Mouse (Mus musculus) left cerebral cortex, postnatal 36 days (tissue): ENCODE measurements at regions not wholly inside any gene's neighbourhood (a gene's known extent, or its start where the extent isn't known, plus 50 kb on each side); places are given as distances from the start of the nearest gene placed in this dataset.

ENCODE experiments used
- DNase-seq, 2 experiments: peaks; one replicate each; pipeline ENCODE4 v3.0.0; 2021 to 2022; ENCODE audit warnings: low spot score in 2 of 2, mixed read lengths in 1 of 2
- intact Hi-C: fragments of 180-260 bp; cut with DNase I; formaldehyde crosslinking; loops from one replicate; pipeline ENCODE4 v1.15.1; 2025

- DNase-seq, result no peak
- intact Hi-C loops, result no loop called here
These were observed 379.6 kb downstream of the Tns1 start for GRCm38 (mm10) chr1:73744555-73745234.

- intact Hi-C loops, result no loop called here
- DNase-seq, result no peak
These were observed 380.3 kb downstream of the Tns1 start for GRCm38 (mm10) chr1:73743737-73744554.

GRCm38 (mm10) chr1:73737083-73737482 is 387.2 kb downstream of the Tns1 start:
- no peak for DNase-seq
- intact Hi-C loops, result no loop called here

- no peak for DNase-seq
- intact Hi-C loops, result no loop called here
These were observed 395.9 kb downstream of the Tns1 start for GRCm38 (mm10) chr1:73728377-73728776.

- intact Hi-C loops, result no loop called here
- no peak for DNase-seq
These were observed 396.5 kb downstream of the Tns1 start for GRCm38 (mm10) chr1:73727781-73728180.

- intact Hi-C loops, result no loop called here
- DNase-seq, result no peak
These were observed 397.6 kb downstream of the Tns1 start for GRCm38 (mm10) chr1:73726658-73727057.

GRCm38 (mm10) chr1:73725486-73725885 is 398.8 kb downstream of the Tns1 start:
- intact Hi-C loops, result no loop called here
- DNase-seq, result no peak

GRCm38 (mm10) chr1:73724551-73724950 is 399.7 kb downstream of the Tns1 start:
- intact Hi-C loops, result no loop called here

GRCm38 (mm10) chr1:73721486-73722225 is 402.6 kb downstream of the Tns1 start:
- DNase-seq, result no peak
- intact Hi-C loops, result no loop called here

More at GRCm38 (mm10) chr1:73724551-73724950, 399.7 kb downstream of the Tns1 start:
- no peak for DNase-seq

- intact Hi-C loops, result no loop called here
- no peak for DNase-seq
These were observed 405.8 kb downstream of the Tns1 start for GRCm38 (mm10) chr1:73718421-73718820.

- intact Hi-C loops, result no loop called here
- no peak for DNase-seq
These were observed 406.8 kb downstream of the Tns1 start for GRCm38 (mm10) chr1:73717401-73717800.

- intact Hi-C loops, result no loop called here
- no peak for DNase-seq
These were observed 407.3 kb downstream of the Tns1 start for GRCm38 (mm10) chr1:73716901-73717300.

GRCm38 (mm10) chr1:73715571-73715970 is 408.7 kb downstream of the Tns1 start:
- intact Hi-C loops, result no loop called here

GRCm38 (mm10) chr1:73702428-73702842 is 421.8 kb downstream of the Tns1 start:
- no peak for DNase-seq
- intact Hi-C loops, result no loop called here

More at GRCm38 (mm10) chr1:73715571-73715970, 408.7 kb downstream of the Tns1 start:
- DNase-seq, result no peak

GRCm38 (mm10) chr1:73693537-73693936 is 430.7 kb downstream of the Tns1 start:
- intact Hi-C loops, result no loop called here
- no peak for DNase-seq

- no peak for DNase-seq
- intact Hi-C loops, result no loop called here
These were observed 438.5 kb downstream of the Tns1 start for GRCm38 (mm10) chr1:73685734-73686133.

GRCm38 (mm10) chr1:73685066-73685465 is 439.2 kb downstream of the Tns1 start:
- no peak for DNase-seq
- intact Hi-C loops, result no loop called here

GRCm38 (mm10) chr1:73684166-73684565 is 440.1 kb downstream of the Tns1 start:
- intact Hi-C loops, result no loop called here
- no peak for DNase-seq

- intact Hi-C loops, result no loop called here
These were observed 440.9 kb downstream of the Tns1 start for GRCm38 (mm10) chr1:73683132-73683888.

GRCm38 (mm10) chr1:73681697-73682096 is 442.6 kb downstream of the Tns1 start:
- no peak for DNase-seq
- intact Hi-C loops, result no loop called here

More at GRCm38 (mm10) chr1:73683132-73683888, 440.9 kb downstream of the Tns1 start:
- DNase-seq, result no peak
